Mouse (Mus musculus) midbrain, embryonic 15.5 days (tissue): ENCODE measurements at regions not wholly inside any gene's neighbourhood (a gene's known extent, or its start where the extent isn't known, plus 50 kb on each side); places are given as distances from the start of the nearest gene placed in this dataset.

Experiments
- ATAC-seq: fragments of 200-750 bp; cut with Nextera tagmentation; replicated peaks from 2 replicates; pipeline ENCODE4 v1.8.0; 2017; ENCODE audit warnings: moderate TSS enrichment
- H3K27ac ChIP-seq: fragments of 300-500 bp; sonication (generic); 2 replicates; pipeline ENCODE4 v1.5.1; 2015; ENCODE audit warnings: mild to moderate bottlenecking, inconsistent platforms
- H3K27me3 ChIP-seq: fragments of 300-500 bp; sonication (generic); replicated peaks from 2 replicates; pipeline ENCODE4 v1.6.1; 2015; ENCODE audit warnings: inconsistent platforms
- H3K36me3 ChIP-seq: fragments of 300-500 bp; sonication (generic); replicated peaks from 2 replicates; pipeline ENCODE4 v1.6.1; 2015; ENCODE audit warnings: inconsistent platforms
- H3K4me1 ChIP-seq: fragments of 300-500 bp; sonication (generic); 2 replicates; pipeline ENCODE4 v1.6.1; 2015; ENCODE audit warnings: inconsistent platforms
- H3K4me2 ChIP-seq: fragments of 300-500 bp; sonication (generic); 2 replicates; pipeline ENCODE4 v1.6.1; 2015; ENCODE audit warnings: inconsistent platforms, mild to moderate bottlenecking, moderate library complexity
- H3K4me3 ChIP-seq: fragments of 300-500 bp; sonication (generic); 2 replicates; pipeline ENCODE4 v1.5.1; 2015; ENCODE audit warnings: mild to moderate bottlenecking, inconsistent platforms
- H3K9ac ChIP-seq: fragments of 300-500 bp; sonication (generic); 2 replicates; pipeline ENCODE4 v1.6.1; 2015; ENCODE audit warnings: mild to moderate bottlenecking, inconsistent platforms
- H3K9me3 ChIP-seq: fragments of 300-500 bp; sonication (generic); 2 replicates; pipeline ENCODE4 v1.6.1; 2016; ENCODE audit warnings: inconsistent platforms
- WGBS: fragments of 180-500 bp; shearing (Covaris S2); methylation state at CpG from one replicate; pipeline ENCODE4 v1.1.7; 2015; ENCODE audit warnings: mixed read lengths; 5-methylcytosine and 5-hydroxymethylcytosine counted together

- H3K36me3 ChIP-seq, result no peaks in the 10 kb centered on the region
- ATAC-seq, result no peak
- no peaks in the 10 kb centered on the region for H3K9me3 ChIP-seq
- no peak overlapping the region for H3K4me3 ChIP-seq
- no peak overlapping the region for H3K4me2 ChIP-seq
- H3K27me3 ChIP-seq, result no peaks in the 10 kb centered on the region
- H3K4me1 ChIP-seq, result no peaks in the 10 kb centered on the region
- no peak overlapping the region for H3K9ac ChIP-seq
- H3K27ac ChIP-seq, result no peak overlapping the region
- WGBS, result 65% methylated on average over 1 of the region's 1 CpGs
Measured at GRCm38 (mm10) chr2:3948331-3948730, 69.2 kb upstream of the Frmd4a start.

DNA sequence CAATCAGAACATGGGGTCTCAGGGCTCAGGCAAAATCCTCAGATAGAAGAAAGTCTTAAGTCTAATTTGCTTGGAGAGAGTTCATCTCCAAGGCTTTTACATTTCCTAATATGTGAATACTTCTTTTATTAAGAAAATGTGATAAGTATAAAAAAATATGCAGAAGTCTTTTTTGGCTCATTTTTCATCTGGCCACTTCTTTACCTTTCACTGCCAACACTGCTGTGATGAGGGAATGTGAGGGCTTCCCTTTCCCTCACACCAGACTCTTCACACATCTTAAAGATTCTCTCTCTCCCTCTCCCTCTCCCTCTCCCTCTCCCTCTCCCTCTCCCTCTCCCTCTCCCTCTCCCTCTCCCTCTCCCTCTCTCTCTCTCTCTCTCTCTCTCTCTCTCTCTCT, 60.0 kb upstream of the Frmd4a start:
- Histone ChIP-seq H3K4me2 (no peak overlapping the region), H3K9me3 (no peaks in the 10 kb centered on the region), H3K4me3 (no peak overlapping the region), H3K27ac (no peak overlapping the region), H3K36me3 (no peaks in the 10 kb centered on the region), H3K9ac (no peak overlapping the region), H3K4me1 (peaks cover 4% of the 10 kb centered on the region; the same call in 1 of the 2 replicates), H3K27me3 (no peaks in the 10 kb centered on the region)
- no peak for ATAC-seq

- Histone ChIP-seq H3K4me2 (peak overlapping the region; percentile 26), H3K4me1 (peaks cover 4% of the 10 kb centered on the region; the same call in 1 of the 2 replicates), H3K9me3 (no peaks in the 10 kb centered on the region), H3K27me3 (no peaks in the 10 kb centered on the region), H3K4me3 (no peak overlapping the region), H3K36me3 (no peaks in the 10 kb centered on the region), H3K27ac (no peak overlapping the region), H3K9ac (no peak overlapping the region)
- WGBS, result 34% methylated on average over 12 of the region's 12 CpGs
- no peak for ATAC-seq
Measured at GRCm38 (mm10) chr2:3958065-3958641, 59.4 kb upstream of the Frmd4a start.

DNA sequence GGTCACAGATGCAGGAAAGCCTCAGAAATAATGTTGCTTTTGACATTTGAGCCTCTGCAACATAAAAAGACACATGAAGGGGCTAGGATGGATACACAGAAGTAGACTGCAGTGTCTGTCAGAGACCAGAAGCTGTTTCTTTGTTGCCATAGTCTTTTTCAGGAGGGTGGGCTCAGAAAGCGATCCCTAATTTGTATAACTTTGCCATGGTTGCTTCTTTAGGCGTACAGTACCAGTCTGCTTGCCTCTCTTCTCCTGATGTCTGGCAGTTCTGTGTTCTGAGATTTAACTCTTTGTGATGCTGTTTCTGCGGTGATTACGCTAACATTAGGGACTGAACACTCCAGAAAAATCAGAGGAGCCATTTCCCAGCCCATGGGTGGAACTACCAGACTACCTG, 58.8 kb upstream of the Frmd4a start:
- Histone ChIP-seq H3K27ac (no peak overlapping the region), H3K27me3 (no peaks in the 10 kb centered on the region), H3K4me1 (peaks cover 4% of the 10 kb centered on the region; the same call in 1 of the 2 replicates), H3K9ac (no peak overlapping the region), H3K4me3 (no peak overlapping the region), H3K4me2 (no peak overlapping the region), H3K36me3 (no peaks in the 10 kb centered on the region), H3K9me3 (no peaks in the 10 kb centered on the region)
- ATAC-seq, result no peak
- 73% methylated on average over 4 of the region's 4 CpGs for WGBS

- WGBS, result 82% methylated on average over 1 of the region's 1 CpGs
- H3K27ac ChIP-seq, result no peak overlapping the region
- H3K4me2 ChIP-seq, result no peak overlapping the region
- no peak overlapping the region for H3K9ac ChIP-seq
- no peaks in the 10 kb centered on the region for H3K36me3 ChIP-seq
- 0 out of 2 replicates have a peak, but pooled peaks cover under 1% of the 10 kb centered on the region for H3K9me3 ChIP-seq
- ATAC-seq, result no peak
- H3K4me3 ChIP-seq, result no peak overlapping the region
- peaks cover 4% of the 10 kb centered on the region; the same call in 1 of the 2 replicates for H3K4me1 ChIP-seq
- H3K27me3 ChIP-seq, result no peaks in the 10 kb centered on the region
Measured at GRCm38 (mm10) chr2:3959181-3959580, 58.3 kb upstream of the Frmd4a start.

- Histone ChIP-seq H3K27ac (no peak overlapping the region), H3K4me2 (no peak overlapping the region)
- 88% methylated on average over 5 of the region's 5 CpGs for WGBS
Measured at GRCm38 (mm10) chr2:3960213-3960612, 57.3 kb upstream of the Frmd4a start.

DNA sequence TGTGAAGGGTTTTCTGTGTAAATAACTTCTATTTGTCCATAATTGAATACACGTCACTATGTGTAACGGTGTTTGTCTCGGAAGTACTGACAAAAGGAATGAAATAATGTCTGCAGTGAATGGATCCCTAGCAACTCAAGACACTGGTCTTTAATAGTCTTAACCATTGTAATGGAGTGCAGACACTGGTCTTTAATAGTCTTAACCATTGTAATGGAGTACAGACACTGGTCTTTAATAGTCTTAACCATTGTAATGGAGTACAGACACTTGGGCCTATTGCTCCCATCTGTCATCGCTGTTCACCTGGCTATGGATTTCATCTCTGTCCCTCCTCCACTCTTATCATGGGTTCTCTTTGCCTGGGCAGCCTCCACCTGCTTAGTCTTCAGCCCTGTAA, 53.2 kb upstream of the Frmd4a start:
- Histone ChIP-seq H3K36me3 (no peaks in the 10 kb centered on the region), H3K4me2 (no peak overlapping the region)
- WGBS, result 79% methylated on average over 4 of the region's 4 CpGs

More at GRCm38 (mm10) chr2:3960213-3960612, 57.3 kb upstream of the Frmd4a start:
- no peak for ATAC-seq
- H3K27me3 ChIP-seq, result no peaks in the 10 kb centered on the region
- H3K9me3 ChIP-seq, result 0 out of 2 replicates have a peak, but pooled peaks cover 3% of the 10 kb centered on the region
- no peak overlapping the region for H3K9ac ChIP-seq
- H3K36me3 ChIP-seq, result no peaks in the 10 kb centered on the region
- peaks cover 4% of the 10 kb centered on the region; the same call in 1 of the 2 replicates for H3K4me1 ChIP-seq
- no peak overlapping the region for H3K4me3 ChIP-seq

More for the DNA sequence above, 53.2 kb upstream of the Frmd4a start:
- Histone ChIP-seq H3K27ac (no peak overlapping the region), H3K27me3 (no peaks in the 10 kb centered on the region), H3K4me3 (no peak overlapping the region), H3K9me3 (0 out of 2 replicates have a peak, but pooled peaks cover 3% of the 10 kb centered on the region), H3K4me1 (no peaks in the 10 kb centered on the region), H3K9ac (no peak overlapping the region)
- peak; percentile 100 for ATAC-seq
